Mouse (Mus musculus): Measurements from ENCODE around the gene Snrk. TPM values are rescaled to one million over a fixed set of nuclear protein-coding genes. Genes with fewer than 3 reads are reported as not detected.

Gene Snrk
- polyA plus RNA-seq, 1 experiment from 2014 or later = 60.2 TPM

- Histone ChIP-seq H3K4me3 (no peak overlapping the region), H3K27me3 (no peaks in the 10 kb centered on the region), H3K9me3 (no peaks in the 10 kb centered on the region), H3K9ac (no peak overlapping the region), H3K4me1 (replicated peaks) (peaks cover 14% of the 10 kb centered on the region; the same call in 1 of the 2 replicates), H3K27ac (replicated peaks) (no peak overlapping the region), H3K36me3 (0 out of 2 replicates have a peak, but pooled peaks cover 2% of the 10 kb centered on the region), H3K4me2 (no peak overlapping the region)
- no peak for ATAC-seq (ENCODE audit: low read depth)
- 48% methylated on average over 3 of the region's 3 CpGs for WGBS
Measured at GRCm38 (mm10) chr9:122130666-122131065, 13.6 kb downstream of the Snrk start.

DNA sequence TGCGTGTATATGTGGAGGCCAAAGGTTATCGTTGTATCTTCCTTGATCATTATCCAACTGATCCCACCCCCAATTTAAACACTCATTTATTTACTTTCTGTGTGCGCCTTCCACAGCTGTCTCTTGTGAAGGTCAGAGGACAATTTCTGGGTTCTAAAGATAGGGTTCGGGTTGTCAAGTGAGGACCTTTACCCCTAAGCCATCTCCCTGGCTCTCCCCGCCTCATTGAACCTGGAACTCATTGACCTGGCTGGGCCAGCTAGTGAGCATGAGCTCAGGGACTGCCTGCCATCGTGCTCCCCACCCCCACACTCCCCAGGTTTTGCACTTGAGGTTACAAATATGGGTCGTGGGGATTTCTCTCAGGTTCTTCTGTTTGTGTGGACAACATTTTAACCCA, 15.1 kb downstream of the Snrk start:
- H3K36me3 ChIP-seq = 0 out of 2 replicates have a peak, but pooled peaks cover 10% of the 10 kb centered on the region
- H3K9me3 ChIP-seq = no peaks in the 10 kb centered on the region
- 85% methylated on average over 7 of the region's 7 CpGs for WGBS
- no peak for ATAC-seq (ENCODE audit: low read depth)
- no peak overlapping the region for H3K4me3 ChIP-seq
- H3K27me3 ChIP-seq = no peaks in the 10 kb centered on the region
- H3K9ac ChIP-seq = no peak overlapping the region
- H3K4me1 ChIP-seq (replicated peaks) = peaks cover 16% of the 10 kb centered on the region; the same call in 1 of the 2 replicates
- no peak overlapping the region for H3K4me2 ChIP-seq
- H3K27ac ChIP-seq (replicated peaks) = no peak overlapping the region

DNA sequence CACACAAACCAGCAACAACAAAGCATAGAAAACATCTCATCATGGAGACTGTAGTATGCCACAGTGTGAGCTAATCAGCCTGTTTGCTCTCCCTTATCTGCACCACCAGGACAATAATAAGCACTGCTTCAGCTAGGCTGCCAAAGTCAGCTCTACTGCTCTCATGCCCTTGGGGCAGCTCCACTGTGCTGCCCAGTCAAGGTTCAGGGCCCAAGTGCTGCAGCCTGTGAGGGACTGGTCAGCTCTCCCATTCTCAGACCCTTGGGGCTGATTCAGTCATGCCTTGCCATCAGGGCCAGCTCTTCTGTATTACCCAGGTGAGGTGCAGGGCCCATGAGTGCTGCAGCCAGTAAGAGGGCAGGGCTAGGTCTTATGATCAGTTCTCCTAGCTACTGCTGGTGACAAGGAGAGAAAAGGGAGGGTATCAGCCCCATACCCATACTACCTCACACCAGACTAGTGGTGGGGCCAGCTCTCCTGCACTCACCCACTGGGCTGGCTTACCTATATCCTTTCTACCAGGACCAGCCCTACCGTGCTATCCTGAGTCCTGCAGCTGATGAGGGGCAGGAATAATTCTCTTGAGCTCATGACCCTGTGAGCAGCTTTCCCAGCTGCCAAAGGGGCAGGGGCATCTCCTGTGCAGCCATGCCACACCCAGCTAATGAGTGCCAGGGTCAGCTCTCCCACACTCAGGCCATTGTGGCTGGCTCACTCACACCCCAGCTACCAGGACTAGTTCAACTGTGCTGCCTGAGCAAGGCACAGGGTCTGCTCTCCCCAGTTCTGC, 18.2 kb downstream of the Snrk start:
- H3K4me2 ChIP-seq = no peak overlapping the region
- H3K27me3 ChIP-seq = no peaks in the 10 kb centered on the region
- H3K27ac ChIP-seq (replicated peaks) = no peak overlapping the region
- ATAC-seq (ENCODE audit: low read depth) = no peak
- 86% methylated on average over 1 of the region's 1 CpGs for WGBS
- H3K36me3 ChIP-seq = peaks cover 18% of the 10 kb centered on the region
- H3K4me3 ChIP-seq = no peak overlapping the region
- no peaks in the 10 kb centered on the region for H3K9me3 ChIP-seq
- no peak overlapping the region for H3K9ac ChIP-seq
- peaks cover 13% of the 10 kb centered on the region; the same call in 1 of the 2 replicates for H3K4me1 ChIP-seq (replicated peaks)

- H3K9ac ChIP-seq = no peak overlapping the region
- no peak overlapping the region for H3K27ac ChIP-seq (replicated peaks)
- WGBS = 88% methylated on average over 2 of the region's 2 CpGs
- no peak for ATAC-seq (ENCODE audit: low read depth)
- H3K27me3 ChIP-seq = no peaks in the 10 kb centered on the region
- H3K4me1 ChIP-seq (replicated peaks) = 0 out of 2 replicates have a peak, but pooled peaks cover 8% of the 10 kb centered on the region
- H3K9me3 ChIP-seq = no peaks in the 10 kb centered on the region
- H3K4me2 ChIP-seq = no peak overlapping the region
- no peak overlapping the region for H3K4me3 ChIP-seq
- peaks cover 18% of the 10 kb centered on the region for H3K36me3 ChIP-seq
Measured at GRCm38 (mm10) chr9:122135885-122136170, 18.8 kb downstream of the Snrk start.

DNA sequence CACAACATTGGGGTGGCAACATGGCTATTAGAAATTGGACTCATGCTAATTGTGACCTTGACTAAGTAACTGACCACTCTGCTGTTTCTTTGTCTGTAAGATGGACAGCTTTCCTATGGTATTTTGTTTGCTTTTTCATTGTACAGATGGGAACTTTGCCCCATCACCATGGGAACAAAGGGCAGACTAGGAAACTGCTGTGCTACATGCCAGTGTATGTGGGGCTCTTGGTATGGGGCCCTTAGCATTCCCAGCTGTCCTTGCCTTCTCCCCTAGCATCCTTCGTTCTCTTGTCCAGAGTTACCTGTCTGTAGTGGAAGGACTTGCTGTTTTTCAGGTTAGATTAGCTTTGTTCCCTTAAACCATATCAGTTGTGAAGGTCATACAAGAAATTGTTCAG, 20.9 kb downstream of the Snrk start:
- H3K27me3 ChIP-seq = no peaks in the 10 kb centered on the region
- no peak for ATAC-seq (ENCODE audit: low read depth)
- no peak overlapping the region for H3K4me2 ChIP-seq
- WGBS = 73% methylated on average over 1 of the region's 1 CpGs
- H3K9me3 ChIP-seq = no peaks in the 10 kb centered on the region
- no peak overlapping the region for H3K27ac ChIP-seq (replicated peaks)
- H3K36me3 ChIP-seq = peaks cover 18% of the 10 kb centered on the region
- H3K4me1 ChIP-seq (replicated peaks) = peaks cover 10% of the 10 kb centered on the region
- H3K4me3 ChIP-seq = no peak overlapping the region
- H3K9ac ChIP-seq = no peak overlapping the region

GRCm38 (mm10) chr9:122138371-122139029, 21.4 kb downstream of the Snrk start:
- ATAC-seq (ENCODE audit: low read depth) = no peak
- Histone ChIP-seq H3K27me3 (no peaks in the 10 kb centered on the region), H3K4me3 (no peak overlapping the region), H3K27ac (replicated peaks) (no peak overlapping the region), H3K4me1 (replicated peaks) (peaks cover 14% of the 10 kb centered on the region), H3K4me2 (no peak overlapping the region), H3K9me3 (no peaks in the 10 kb centered on the region), H3K9ac (no peak overlapping the region), H3K36me3 (peaks cover 21% of the 10 kb centered on the region)
- 94% methylated on average over 4 of the region's 4 CpGs for WGBS

DNA sequence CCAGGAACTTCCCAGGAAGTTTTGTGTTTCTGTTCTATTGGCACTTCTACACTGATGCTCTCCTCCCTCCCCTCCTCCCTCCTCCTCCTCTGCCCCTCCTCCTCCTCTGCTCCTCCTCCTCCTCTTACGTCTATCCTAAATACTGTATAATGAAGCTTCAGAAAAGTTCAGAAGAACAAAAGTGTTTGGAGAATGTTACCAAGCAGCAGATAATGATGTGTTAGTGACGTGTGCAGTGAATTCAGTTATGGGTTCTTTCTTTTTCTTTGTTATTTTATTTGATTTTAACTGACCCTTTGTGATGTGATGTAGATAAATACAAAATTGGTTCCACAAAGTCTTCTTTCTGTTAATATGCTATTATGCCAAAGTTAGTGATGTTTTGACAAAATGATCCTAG, 22.2 kb downstream of the Snrk start:
- peaks cover 27% of the 10 kb centered on the region for H3K36me3 ChIP-seq
- H3K27me3 ChIP-seq = no peaks in the 10 kb centered on the region
- H3K4me2 ChIP-seq = no peak overlapping the region
- H3K4me1 ChIP-seq (replicated peaks) = peaks cover 14% of the 10 kb centered on the region
- no peak overlapping the region for H3K4me3 ChIP-seq
- no peak for ATAC-seq (ENCODE audit: low read depth)
- 47% methylated on average over 2 of the region's 2 CpGs for WGBS
- H3K9me3 ChIP-seq = no peaks in the 10 kb centered on the region
- no peak overlapping the region for H3K9ac ChIP-seq
- H3K27ac ChIP-seq (replicated peaks) = no peak overlapping the region

DNA sequence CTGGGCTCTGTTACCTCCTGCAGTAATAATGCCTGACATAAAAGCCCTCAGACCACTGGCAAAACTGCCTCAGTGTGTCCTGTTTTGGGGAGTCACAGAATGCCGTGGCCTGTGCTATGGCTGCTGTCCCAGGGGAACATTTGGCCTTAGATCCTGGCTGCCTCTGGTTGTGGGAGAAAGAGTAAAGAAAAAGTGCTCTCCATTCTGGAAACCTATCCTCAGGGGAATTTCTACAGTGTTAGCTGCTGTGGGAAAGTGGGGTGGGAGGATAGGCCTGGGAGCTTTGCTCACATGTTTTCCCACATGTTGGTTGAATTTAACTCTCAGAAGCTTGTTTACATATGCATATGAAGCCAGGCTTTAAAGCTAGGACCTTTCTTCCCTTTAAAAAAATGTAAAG, 26.2 kb downstream of the Snrk start:
- Histone ChIP-seq H3K4me2 (no peak overlapping the region), H3K4me1 (replicated peaks) (peaks cover 23% of the 10 kb centered on the region), H3K9ac (no peak overlapping the region), H3K9me3 (no peaks in the 10 kb centered on the region), H3K4me3 (no peak overlapping the region), H3K36me3 (peaks cover 21% of the 10 kb centered on the region), H3K27me3 (no peaks in the 10 kb centered on the region), H3K27ac (replicated peaks) (0 out of 2 replicates have a peak overlapping the region, but pooled peaks have one; percentile 23)
- 68% methylated on average over 1 of the region's 1 CpGs for WGBS
- ATAC-seq (ENCODE audit: low read depth) = no peak

GRCm38 (mm10) chr9:122144776-122145175, 27.7 kb downstream of the Snrk start:
- H3K9me3 ChIP-seq = no peaks in the 10 kb centered on the region
- 93% methylated on average over 3 of the region's 3 CpGs for WGBS
- no peak for ATAC-seq (ENCODE audit: low read depth)

DNA sequence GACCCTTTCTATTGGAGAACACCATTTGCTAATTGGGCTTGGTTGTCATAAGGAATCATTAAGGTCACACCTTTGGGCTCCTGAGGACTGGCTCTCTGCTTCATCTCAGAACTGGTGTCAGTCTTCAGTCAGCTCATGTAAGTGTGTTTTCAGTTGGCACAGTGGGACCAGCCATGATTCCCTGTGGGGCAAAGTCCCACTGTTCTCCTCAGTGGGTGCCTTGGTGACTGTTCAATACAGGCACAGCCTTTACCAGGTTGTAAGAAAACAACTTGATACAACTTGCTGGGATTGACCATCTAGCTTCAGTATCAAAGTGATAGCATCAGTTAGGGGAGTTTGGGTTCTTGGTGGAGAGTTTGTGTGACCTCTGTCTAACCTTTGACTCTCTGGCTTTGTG, 28.6 kb downstream of the Snrk start:
- Histone ChIP-seq H3K36me3 (peaks cover 21% of the 10 kb centered on the region), H3K27ac (replicated peaks) (no peak overlapping the region), H3K4me2 (no peak overlapping the region), H3K27me3 (no peaks in the 10 kb centered on the region), H3K4me1 (replicated peaks) (peaks cover 23% of the 10 kb centered on the region), H3K9me3 (no peaks in the 10 kb centered on the region), H3K9ac (no peak overlapping the region), H3K4me3 (no peak overlapping the region)
- ATAC-seq (ENCODE audit: low read depth) = no peak

More at GRCm38 (mm10) chr9:122144776-122145175, 27.7 kb downstream of the Snrk start:
- no peak overlapping the region for H3K4me3 ChIP-seq
- peaks cover 21% of the 10 kb centered on the region for H3K36me3 ChIP-seq
- no peak overlapping the region for H3K27ac ChIP-seq (replicated peaks)
- H3K9ac ChIP-seq = no peak overlapping the region
- no peaks in the 10 kb centered on the region for H3K27me3 ChIP-seq
- H3K4me1 ChIP-seq (replicated peaks) = peaks cover 23% of the 10 kb centered on the region
- no peak overlapping the region for H3K4me2 ChIP-seq

- Histone ChIP-seq H3K27me3 (no peaks in the 10 kb centered on the region), H3K36me3 (peaks cover 21% of the 10 kb centered on the region), H3K4me1 (replicated peaks) (peaks cover 23% of the 10 kb centered on the region), H3K9me3 (no peaks in the 10 kb centered on the region), H3K27ac (replicated peaks) (no peak overlapping the region), H3K4me3 (no peak overlapping the region), H3K9ac (no peak overlapping the region), H3K4me2 (no peak overlapping the region)
- ATAC-seq (ENCODE audit: low read depth) = no peak
- WGBS = 81% methylated on average over 4 of the region's 4 CpGs
Measured at GRCm38 (mm10) chr9:122146124-122146870, 29.2 kb downstream of the Snrk start.

- Histone ChIP-seq H3K9ac (no peak overlapping the region), H3K4me2 (no peak overlapping the region), H3K4me3 (no peak overlapping the region), H3K27me3 (no peaks in the 10 kb centered on the region), H3K4me1 (replicated peaks) (peaks cover 13% of the 10 kb centered on the region), H3K36me3 (peaks cover 22% of the 10 kb centered on the region), H3K9me3 (no peaks in the 10 kb centered on the region), H3K27ac (replicated peaks) (no peak overlapping the region)
- WGBS = 81% methylated on average over 3 of the region's 3 CpGs
- no peak for ATAC-seq (ENCODE audit: low read depth)
Measured at GRCm38 (mm10) chr9:122148356-122148755, 31.3 kb downstream of the Snrk start.

Data from neural tube, embryonic 13.5 days (tissue).